Mouse (Mus musculus) A20 (cell line): Measurements from ENCODE around the gene Helz2.
A peak's percentile ranks its signal among the peaks of the same experiment; 100 is the strongest.

Experiments used
- DNase-seq: peaks from one replicate; pipeline ENCODE4 v3.0.0-alpha.2; 2011; ENCODE audit warnings: low read depth, low spot score

Helz2 gene

DNA sequence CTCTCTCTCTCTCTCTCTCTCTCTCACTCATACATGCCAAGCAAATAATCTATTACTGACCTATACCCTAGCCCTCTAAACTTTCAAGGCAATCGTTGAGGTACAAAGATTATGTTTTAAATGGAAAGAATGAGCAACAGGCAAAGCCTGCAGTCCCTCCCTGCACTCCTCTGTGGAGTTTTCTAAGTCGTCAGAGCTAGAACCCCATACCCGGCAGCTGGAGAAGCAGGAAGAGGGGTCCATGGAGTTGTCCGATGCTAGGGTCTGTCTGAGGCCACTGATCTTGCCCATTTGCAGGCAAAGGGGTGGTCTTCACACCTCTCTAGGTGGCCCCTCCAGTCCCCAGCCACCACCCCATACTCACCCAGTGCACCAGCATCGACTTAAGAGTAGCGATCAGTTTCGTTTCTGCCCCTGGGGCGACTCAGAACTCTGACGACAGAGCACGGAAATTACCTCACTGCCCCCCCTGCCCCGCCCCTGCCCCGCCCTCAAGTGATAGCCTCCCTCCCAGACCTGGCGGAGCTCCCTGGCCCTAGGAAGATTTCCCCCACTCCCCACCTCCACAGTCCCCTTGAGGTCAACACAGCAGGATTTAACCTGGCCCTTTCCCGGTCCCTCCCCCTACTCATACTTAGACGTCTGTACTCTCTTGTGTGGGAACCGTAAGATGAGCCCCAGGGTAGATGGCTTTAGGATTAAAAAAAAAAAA, at the start of gene Helz2:
Helz2 (minus strand) TSS at position 426 of the 712 bp plus-strand sequence.
- peak; percentile 90 for DNase-seq

DNA sequence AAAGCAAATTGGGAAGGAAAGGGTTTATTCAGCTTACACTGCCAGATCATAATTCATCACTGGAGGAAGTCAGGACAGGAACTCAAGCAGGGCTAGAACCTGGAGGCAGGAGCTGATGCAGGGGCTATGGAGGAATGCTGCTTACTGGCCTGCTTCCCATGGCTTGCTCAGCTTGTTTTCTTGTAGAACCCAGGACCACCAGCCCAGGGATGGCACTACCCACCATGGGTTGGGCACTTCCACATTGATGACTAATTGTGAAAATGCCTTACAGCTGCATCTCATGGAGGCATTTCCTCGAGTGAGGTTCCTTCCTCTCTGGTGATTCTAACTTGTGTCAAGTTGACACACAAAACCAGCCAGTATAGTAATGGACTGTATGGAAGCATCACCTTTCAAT, 49.1 kb upstream of the Helz2 start:
- DNase-seq: peak; percentile 38

DNA sequence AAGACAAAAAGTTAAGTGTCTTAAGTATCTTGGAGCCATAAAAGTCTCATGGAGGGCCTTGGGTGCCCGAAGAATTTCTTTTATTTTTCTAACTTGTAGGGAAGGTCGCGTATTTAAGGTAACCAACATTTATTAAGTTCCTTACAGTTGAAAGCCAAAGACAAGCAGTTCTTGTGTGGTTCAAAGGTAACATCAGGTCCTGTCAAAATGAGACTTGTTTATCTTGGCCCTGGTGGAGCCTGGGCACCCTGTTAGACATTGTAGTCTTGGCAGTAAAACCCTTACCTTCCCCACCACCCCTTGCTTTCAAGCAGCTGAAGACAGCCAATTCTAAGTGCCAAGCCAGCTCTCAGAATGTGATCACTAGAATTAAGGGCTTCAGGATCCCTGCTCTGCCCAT, 46.9 kb upstream of the Helz2 start:
- DNase-seq: peak; percentile 74

GRCm38 (mm10) chr2:181287958-181288350, 46.1 kb upstream of the Helz2 start, which contains the start of gene Gmeb2:
Gene Gmeb2 (minus strand): TSS chr2:181288035.
- DNase-seq: peak; percentile 98

DNA sequence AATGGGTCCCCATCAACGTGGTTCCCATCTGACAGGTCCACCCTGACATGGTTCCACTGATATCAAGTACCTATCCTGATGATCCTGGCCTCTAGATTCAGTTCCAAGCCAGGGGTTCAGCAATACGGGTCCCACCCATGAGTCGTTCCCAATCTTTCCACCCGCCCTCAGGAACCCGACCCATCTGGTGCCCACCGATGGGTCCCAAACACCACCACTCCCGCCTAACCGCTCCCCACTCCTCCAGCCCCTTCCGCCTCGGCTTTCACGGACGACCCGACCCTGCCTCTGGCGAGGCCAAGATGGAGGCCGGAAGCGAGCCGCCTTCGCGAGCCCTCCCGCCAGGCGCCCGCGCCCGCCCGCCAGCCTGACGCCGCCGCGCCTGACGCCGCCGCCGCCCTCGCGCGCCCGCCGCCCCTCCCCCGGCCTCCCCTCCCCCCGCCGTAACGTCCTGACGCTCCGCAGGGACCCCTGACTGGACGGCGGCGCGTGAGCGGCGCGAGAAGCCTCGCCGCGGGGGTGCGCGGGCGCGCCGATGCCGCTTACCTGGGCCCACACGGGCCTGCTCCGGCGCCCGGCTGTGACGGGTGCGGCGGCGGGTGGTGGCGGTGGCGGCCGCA, 45.6 kb upstream of the Helz2 start:
- peak; percentile 86 for DNase-seq

- DNase-seq: peak; percentile 31
Observed at GRCm38 (mm10) chr2:181286629-181287337, 45.0 kb upstream of the Helz2 start.

DNA sequence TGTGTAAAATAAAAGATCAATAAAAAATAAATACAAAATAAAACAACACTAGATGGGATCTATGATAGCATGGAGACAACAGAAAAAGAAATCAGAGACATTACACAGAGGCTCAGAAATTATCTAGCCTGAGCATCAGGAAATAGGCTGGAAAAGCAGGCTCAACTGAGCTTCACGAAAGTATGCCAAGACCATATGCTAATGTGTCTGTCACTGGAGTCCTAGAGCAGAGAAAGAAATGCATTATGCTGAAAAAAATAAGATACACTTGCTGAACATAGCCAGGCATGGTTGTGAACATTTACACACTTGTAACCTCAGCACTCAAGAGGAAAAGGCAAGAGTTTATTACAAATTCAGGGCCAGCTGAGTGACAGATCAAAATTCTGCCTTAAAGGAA, 38.1 kb upstream of the Helz2 start:
- DNase-seq: no peak

- DNase-seq: peak; percentile 22
Observed at GRCm38 (mm10) chr2:181277866-181278265, 36.0 kb upstream of the Helz2 start.

GRCm38 (mm10) chr2:181276766-181277165, 34.9 kb upstream of the Helz2 start:
- no peak for DNase-seq

GRCm38 (mm10) chr2:181274639-181275038, 32.8 kb upstream of the Helz2 start:
- no peak for DNase-seq

GRCm38 (mm10) chr2:181273829-181274228, 32.0 kb upstream of the Helz2 start:
- DNase-seq: no peak

- DNase-seq: no peak
Observed at GRCm38 (mm10) chr2:181272092-181272491, 30.3 kb upstream of the Helz2 start.

GRCm38 (mm10) chr2:181266839-181267238, 25.0 kb upstream of the Helz2 start:
- no peak for DNase-seq

DNA sequence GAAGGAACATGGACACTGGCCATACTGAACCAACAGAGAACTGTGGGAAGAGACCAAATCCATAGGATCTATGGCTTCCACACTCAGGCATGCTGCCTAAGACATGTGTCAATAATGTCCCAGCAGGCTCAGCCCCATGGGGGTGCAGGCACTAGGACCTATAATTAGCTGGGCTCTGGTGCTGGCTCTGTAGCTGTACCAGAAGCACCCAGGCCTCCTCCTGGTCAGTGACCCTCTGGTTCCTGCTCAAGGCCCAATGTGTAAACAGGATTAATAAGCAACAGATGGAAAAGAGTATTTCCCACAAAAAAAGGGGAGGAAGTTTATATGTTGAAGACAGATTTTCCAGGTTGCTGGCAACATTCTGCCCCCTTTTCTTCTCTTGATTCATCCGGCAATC, 11.4 kb upstream of the Helz2 start:
- no peak for DNase-seq

DNA sequence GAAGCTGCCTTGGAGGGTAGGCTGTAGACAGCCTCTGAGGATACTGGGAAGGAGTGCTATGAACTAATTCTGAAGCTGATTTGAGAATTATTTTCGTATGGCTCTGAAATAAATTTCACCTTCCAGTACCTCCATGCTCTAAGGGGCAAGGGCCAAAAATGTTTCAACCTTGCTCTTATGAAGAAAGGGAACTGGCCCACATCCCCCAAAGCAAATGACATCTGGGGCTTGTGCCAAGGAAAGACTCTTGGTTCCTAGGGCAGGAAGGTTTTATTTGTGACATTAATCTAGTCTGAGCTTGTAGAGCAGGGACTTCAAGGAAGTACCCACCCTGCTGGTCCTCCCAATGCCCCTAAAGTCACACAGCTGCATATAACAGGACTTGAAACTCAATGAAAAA, 10.0 kb upstream of the Helz2 start:
- peak; percentile 44 for DNase-seq

DNA sequence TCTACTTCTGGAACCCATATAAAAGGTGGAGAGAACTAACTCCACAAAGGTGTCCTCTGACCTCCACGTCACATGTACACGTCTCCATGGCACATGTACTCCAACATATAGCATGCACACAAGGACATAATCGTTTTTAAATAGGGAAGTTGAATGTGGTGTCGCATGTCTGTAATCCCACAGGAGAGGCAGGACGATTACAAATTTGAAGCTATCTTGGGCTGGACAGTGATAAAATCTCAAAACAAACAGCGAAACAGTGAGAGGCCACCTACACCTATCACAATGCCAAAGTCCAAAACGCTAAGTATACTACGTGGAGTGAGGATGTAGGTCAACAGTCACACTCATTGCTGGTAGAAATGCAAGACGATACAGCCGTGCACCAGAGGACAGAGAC, 7.4 kb upstream of the Helz2 start:
- no peak for DNase-seq

DNA sequence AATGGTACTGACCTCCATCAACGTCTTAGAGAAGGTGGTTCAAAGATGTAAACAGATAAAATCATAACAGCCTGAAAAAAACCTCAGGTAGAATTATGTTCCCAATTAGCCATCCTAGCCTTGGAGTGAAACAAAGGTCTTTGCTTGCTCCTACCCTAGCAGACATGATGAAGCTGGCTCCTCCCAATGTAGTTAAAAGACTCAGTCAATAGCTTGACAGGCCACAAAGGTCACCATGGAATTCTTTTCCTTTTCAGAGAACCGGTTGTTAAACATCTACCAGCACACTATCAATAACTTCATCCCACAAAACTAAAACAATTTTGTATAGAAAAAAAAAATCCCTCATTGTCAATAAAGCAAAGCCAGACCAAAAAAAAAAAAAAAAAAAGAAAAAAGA, 3.2 kb upstream of the Helz2 start:
- no peak for DNase-seq

DNA sequence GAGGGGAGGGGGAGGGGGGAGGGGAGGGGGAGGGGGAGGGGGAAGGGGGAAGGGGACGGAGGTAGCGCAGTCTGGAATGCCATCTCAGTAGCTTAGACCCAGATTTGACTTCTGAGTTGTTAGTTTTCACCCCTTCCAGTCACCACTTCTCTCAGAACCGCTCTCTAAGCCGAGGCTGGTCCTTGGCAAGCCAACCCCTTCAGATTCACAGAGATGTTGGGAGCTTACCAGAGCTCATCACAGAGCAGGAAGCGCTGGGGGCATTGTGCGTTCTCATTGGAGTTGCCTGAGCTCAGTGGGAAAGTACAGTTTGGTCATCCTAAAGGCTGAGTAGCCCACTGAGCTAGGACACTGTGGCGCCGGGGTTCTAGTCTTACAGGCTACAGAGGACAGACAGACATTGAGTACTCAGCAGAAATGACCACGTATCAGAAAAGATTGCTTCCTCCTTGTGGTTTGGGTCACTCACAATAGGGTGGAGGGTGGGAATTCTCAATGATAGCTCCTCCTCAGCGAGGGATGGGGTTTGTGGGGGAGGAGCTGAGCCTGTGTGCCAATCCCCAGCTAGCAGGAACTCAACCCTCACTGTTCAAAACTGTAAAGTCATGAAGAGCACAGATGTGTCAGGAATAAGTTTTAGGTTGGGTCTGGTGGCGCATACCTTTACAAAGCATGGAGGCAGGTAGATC, 2.0 kb upstream of the Helz2 start:
- DNase-seq: peak; percentile 9

- DNase-seq: no peak
Observed at GRCm38 (mm10) chr2:181242314-181242665, 463 bp upstream of the Helz2 start.

GRCm38 (mm10) chr2:181240806-181241440, 904 bp downstream of the Helz2 start:
- DNase-seq: peak; percentile 37

- DNase-seq: no peak
Observed at GRCm38 (mm10) chr2:181239261-181239660, 2.6 kb downstream of the Helz2 start.

DNA sequence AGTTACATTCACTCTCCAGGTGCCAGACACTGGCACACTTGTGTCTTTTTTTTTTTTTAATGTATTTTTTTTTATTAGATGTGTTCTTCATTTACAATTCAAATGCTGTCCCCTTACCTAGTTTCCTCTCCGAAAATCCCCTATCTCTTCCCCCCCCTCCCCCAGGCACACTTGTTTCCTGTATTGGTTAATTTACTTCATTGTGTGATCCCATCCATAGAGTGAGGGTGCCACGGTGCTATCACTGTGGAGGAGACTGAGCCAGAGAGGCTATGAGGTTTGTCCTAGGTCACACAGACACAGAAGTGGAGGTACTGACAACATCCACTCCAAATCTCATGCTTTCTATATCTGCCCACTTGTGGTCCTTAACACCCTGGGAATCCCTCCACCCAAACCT, 3.0 kb downstream of the Helz2 start:
- peak; percentile 77 for DNase-seq
